Mouse (Mus musculus) adrenal gland, adult 10 weeks (tissue): ENCODE data around the gene Nup214. TPM values are rescaled to one million over a fixed set of nuclear protein-coding genes. Genes with fewer than 3 reads are reported as not detected.

ENCODE experiments used
- polyA plus RNA-seq: library from polyadenylated mRNA; stranded (reverse); fragments of 350-450 nt; fragmentation: Illumina TruSeq; extraction: RNeasy Lipid Tissue Mini Kit (QIAGEN cat#74804); gene quantifications from one replicate; pipeline ENCODE4 v1.2.3, GENCODE M21; 2014; ENCODE audit warnings: low read depth, low replicate concordance

Gene Nup214
- 58.6 TPM for polyA plus RNA-seq

DNA sequence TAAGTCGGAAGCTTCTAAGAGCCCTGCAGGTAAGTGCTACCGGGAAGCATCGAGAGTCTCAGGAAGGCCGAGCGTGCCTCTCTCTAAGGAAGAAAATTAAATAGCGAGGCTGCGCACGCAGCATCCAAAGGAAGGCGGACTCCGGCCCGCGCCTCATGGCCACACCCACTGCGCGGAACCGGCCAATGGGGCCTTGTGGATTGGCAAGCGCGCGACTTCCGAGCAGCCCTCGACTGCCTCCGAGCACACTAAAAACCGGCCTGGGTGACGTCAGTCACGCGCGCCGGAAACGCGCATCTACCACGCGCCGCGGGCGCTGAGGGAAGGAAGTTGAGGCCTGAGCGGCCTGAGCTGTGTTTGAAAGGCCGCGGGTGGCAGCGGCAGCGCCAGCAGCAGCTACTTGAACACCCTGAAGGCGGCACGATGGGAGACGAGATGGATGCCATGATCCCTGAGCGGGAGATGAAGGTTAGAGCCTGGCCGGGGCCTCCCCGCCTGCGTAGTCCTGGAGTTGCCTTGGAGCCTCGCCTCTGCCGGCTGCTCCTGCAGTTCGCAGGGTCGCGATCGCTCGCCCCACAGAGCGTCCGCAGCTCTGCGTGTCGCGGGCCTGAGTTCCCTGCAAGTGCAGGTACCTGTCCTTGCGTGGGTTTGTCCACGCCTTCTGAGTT lies at the start of gene Nup214:
TSS of gene Nup214 (plus strand) at position 296 of the 668 bp plus-strand sequence.

DNA sequence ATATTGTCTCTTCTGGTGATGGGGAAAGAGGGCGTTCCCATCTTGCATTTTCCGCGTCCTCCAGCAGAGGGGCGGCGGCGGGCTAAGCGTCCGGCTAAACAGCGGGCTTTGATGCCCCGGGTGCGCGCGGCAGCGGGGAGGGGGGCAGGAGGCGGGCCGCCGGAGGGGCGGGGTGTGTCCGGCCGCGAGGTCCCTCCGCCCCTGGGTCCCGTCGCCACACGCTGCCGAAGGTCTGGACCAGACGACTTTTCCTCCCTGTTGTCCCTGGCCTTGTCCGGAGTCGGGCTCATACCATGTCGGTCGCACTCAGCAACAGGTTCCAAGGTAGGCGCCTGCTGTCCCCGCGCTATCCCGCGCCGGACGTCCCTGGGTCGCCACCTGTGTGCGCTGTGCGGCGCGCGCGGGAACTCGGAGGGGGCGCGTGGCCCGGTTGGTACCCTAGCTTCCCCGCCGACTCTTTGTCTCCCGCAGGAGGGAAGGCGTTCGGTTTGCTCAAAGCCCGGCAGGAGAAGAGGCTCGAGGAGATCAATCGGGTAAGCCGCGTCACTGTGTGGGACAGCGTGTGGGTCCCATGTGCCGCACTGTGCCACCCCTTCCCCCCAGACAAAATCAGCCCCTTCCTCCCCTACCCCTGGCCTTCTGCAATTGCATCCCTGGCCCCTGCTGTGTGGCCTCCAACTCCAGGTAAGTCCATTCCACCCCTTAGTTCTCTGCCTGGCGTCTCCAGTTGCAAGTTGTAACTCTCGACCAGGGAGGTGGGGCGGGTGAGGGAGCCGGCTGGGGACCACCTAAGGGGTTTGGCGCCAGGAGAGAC lies 24.0 kb upstream of the Nup214 start, which contains the start of gene Aif1l:
TSS of gene Aif1l (plus strand) at position 82 of the 814 bp plus-strand sequence.

DNA sequence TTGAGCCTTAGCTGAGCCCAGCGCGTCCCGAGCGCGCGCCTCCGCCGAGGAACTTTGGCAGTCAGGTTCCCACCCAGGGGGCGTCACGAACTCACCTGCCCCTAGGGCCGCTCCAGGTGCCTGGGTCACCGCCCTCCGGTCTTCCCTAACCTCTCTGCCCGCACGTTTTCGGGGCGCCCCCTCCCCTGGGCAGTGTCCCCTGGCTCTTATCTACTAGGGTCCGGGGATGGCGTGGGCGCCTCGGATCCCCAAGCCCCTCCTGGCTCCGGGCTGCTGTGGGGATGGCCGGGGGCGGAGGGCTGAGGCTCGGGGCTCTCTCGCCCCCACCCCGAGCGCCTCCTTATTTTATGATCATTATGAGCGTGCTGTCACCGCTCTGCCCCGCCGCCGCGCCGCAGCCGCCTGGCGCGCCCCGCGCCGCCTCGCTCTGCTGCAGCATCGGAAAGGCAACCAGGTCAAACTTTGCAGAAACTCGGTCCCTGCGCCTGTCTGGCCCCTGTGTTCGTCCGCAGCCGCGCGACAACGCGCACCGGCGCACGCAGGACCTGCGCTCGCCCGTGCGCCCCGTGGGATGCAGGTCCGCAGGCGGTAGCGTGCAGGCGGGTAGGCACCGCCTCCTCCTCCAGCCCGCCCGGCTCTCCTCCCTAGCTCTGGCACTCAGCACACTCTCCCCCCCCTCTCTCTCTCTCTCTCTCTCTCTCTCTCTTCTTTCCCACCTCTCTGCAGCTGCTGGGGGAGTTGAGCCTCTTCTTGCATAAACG lies 110.1 kb downstream of the Nup214 start, which contains the start of gene Fam78a:
TSS of gene Fam78a (minus strand) at position 747 of the 761 bp plus-strand sequence.

DNA sequence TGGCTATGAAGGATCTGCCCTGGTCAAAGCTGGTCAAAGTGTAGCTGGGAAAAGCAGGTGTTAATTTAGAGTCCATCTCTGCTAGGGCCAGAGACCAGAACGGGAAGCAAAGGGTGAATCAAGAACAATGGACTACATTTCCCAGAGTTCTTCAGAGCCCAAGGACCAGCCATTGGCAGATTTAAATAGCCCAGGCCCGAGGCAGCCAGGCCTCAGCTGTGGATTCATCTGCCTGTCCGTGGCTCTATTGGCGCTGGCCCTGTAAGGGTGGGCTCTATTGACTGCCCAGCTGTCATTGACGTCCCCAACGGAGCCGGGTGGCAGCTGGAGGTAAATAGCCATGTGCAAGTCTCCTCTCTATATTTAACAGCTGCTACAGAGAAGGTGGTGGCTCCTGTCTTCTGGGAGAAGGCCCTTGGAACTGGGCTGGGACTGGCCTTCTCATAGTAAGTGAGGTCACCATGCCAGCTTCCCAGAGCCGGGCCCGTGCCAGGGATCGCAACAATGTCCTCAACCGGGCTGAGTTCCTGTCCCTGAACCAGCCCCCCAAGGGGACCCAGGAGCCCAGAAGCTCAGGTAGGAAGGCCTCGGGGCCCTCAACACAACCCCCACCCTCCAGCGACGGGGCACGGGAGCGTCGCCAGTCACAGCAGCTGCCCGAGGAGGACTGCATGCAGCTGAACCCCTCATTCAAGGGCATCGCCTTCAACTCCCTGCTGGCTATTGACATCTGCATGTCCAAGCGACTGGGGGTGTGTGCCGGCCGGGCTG lies 121.3 kb downstream of the Nup214 start, which contains the start of gene Plpp7:
TSS of gene Plpp7 (plus strand) at position 178 of the 771 bp plus-strand sequence.

Other genes with a start within 250 kb of the Nup214 start
- not detected for gene Qrfp, start 163.9 kb upstream of the Nup214 start, polyA plus RNA-seq
- not detected for gene Fibcd1, start 128.4 kb upstream of the Nup214 start, polyA plus RNA-seq
- 0.87 TPM for gene Lamc3, start 87.1 kb upstream of the Nup214 start, polyA plus RNA-seq
- gene Aif1l, start 24.3 kb upstream of the Nup214 start, polyA plus RNA-seq, result 9.3 TPM
- gene Fam78a, start 110.4 kb downstream of the Nup214 start, polyA plus RNA-seq, result 0.29 TPM
- 0.58 TPM for gene Plpp7, start 121.1 kb downstream of the Nup214 start, polyA plus RNA-seq
- gene Prrc2b, start 176.6 kb downstream of the Nup214 start, polyA plus RNA-seq, result 47.2 TPM